In the genomic region with DNA sequence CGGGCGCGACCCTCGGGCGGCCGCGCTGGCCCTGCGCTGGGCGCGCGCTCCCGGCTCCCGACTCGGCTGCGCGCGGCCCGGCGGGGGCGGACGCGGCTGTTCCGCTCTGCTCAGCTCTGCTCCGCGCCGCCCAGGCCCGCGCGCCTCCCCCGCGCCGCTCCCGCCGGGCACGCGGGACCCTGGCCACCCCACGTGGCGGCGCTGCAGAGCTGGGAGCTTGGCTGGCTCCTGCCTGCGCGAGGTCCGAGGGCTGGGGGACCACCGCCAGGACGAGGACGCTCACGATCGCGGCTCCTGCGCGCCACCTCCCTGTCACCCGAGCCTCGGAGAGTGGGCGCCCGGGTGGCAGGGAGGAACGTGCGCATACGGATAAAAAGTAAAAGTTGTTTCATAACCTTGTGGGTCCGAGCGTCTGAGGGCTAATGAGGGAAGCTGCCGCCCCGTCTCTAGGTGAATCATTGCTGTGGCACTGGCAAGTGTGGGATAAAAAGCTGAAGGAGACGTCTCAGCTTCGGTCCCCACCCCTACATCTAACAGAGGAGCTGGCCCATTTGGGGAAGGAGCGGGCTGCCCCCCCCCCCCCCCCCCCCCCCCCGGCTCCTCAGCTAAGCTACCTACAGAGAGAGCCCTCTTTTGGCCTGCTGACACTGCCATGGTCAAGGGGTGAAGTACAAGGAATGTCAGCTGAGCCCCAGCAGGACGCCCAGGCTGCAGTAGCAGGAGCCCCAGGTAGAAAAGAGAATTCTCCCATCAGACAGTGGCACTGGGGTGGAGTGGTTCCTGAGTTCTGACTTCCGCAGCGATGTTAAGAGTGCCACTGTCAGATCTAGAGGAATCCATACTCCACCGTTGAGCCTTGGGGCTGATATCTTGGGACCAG, we compare ENCODE assay signal across 8 mouse cellular contexts. TPM values are rescaled to one million over a fixed set of nuclear protein-coding genes. Genes with fewer than 3 reads are reported as not detected.
DNase-seq lines count a peak whose midpoint lies in the region; ATAC-seq and TF ChIP-seq lines count a peak whose summit lies in the region.

A gene (minus strand): TSS at position 325 of the 880 bp plus-strand sequence.

- H3K9me3 ChIP-seq in embryonic facial prominence, embryonic 15.5 days (replicated peaks): no peaks in the 10 kb centered on the region

- H3K27ac ChIP-seq in bone marrow, adult 2 months (ENCODE audit: control insufficient read depth, insufficient read depth, low read depth, low read length, poor library complexity): no peak within 1 kb of the TSS; the same call in 1 of the 2 replicates
- H3K27ac ChIP-seq in embryonic facial prominence, embryonic 15.5 days (replicated peaks): peak within 1 kb of the TSS; percentile 7; the same call in 1 of the 2 replicates
- peak within 1 kb of the TSS; percentile 95 for H3K27ac ChIP-seq in olfactory bulb, adult 2 months (ENCODE audit: insufficient read depth, low read depth, low read length)

- H3K4me1 ChIP-seq in bone marrow, adult 2 months (ENCODE audit: control insufficient read depth, insufficient read depth, low read length): no peaks in the 10 kb centered on the region; the same call in 1 of the 2 replicates
- H3K4me1 ChIP-seq in embryonic facial prominence, embryonic 15.5 days: peaks cover 9% of the 10 kb centered on the region; the same call in 1 of the 2 replicates
- H3K4me1 ChIP-seq in lung, adult 2 months (ENCODE audit: control insufficient read depth, insufficient read depth, low read length): peaks cover 3% of the 10 kb centered on the region; the same call in 1 of the 2 replicates
- peaks cover 38% of the 10 kb centered on the region for H3K4me1 ChIP-seq in olfactory bulb, adult 2 months (ENCODE audit: control insufficient read depth, insufficient read depth, low read length)

- peak; percentile 42 to 49 for DNase-seq in B cell, adult 2 months
- peak; percentile 37 to 45 for DNase-seq in heart, postnatal 36 days
- DNase-seq in layer of hippocampus, adult 8-10 months (ENCODE audit: low spot score in 2 of 2): peak; percentile 53 to 73
- peak; percentile 60 for DNase-seq in lung, adult 2 months
- DNase-seq in urinary bladder, postnatal 25 days (ENCODE audit: low spot score): peak; percentile 28

- peak within 1 kb of the TSS; percentile 99 for H3K4me2 ChIP-seq in embryonic facial prominence, embryonic 15.5 days (replicated peaks)

- intact Hi-C loops in heart, postnatal 36 days (cut with DNase I): no loop called here

- peak; percentile 7; the same call in 1 of the 2 replicates for TF ChIP-seq CTCF in bone marrow, adult 2 months (IDR thresholded peaks at IDR 0.05; ENCODE audit: control insufficient read depth, insufficient read depth, low read length)
- TF ChIP-seq CTCF in lung, adult 2 months (IDR thresholded peaks at IDR 0.05; ENCODE audit: insufficient read depth, low read length): no peak
- TF ChIP-seq CTCF in olfactory bulb, adult 2 months (IDR thresholded peaks at IDR 0.05; ENCODE audit: insufficient read depth, low read depth, low read length): peak; percentile 67

- H3K9ac ChIP-seq in embryonic facial prominence, embryonic 15.5 days: peak within 1 kb of the TSS; percentile 37

- H3K27me3 ChIP-seq in embryonic facial prominence, embryonic 15.5 days: 0 out of 2 replicates have a peak, but pooled peaks cover 13% of the 10 kb centered on the region

- ATAC-seq in embryonic facial prominence, embryonic 15.5 days (ENCODE audit: insufficient number of reproducible peaks, low FRiP score, low TSS enrichment, low read depth): peak; percentile 82

- H3K4me3 ChIP-seq in bone marrow, adult 2 months (replicated peaks; ENCODE audit: control insufficient read depth, low read depth, low read length): peak within 1 kb of the TSS; percentile 47
- peak within 1 kb of the TSS; percentile 62 for H3K4me3 ChIP-seq in embryonic facial prominence, embryonic 15.5 days (replicated peaks)
- peak within 1 kb of the TSS; percentile 73 for H3K4me3 ChIP-seq in lung, adult 2 months (replicated peaks; ENCODE audit: extremely low read depth, low read depth, low read length)
- H3K4me3 ChIP-seq in olfactory bulb, adult 2 months (ENCODE audit: insufficient read depth, low read depth, low read length): peak within 1 kb of the TSS; percentile 99

- no peaks in the 10 kb centered on the region for H3K36me3 ChIP-seq in embryonic facial prominence, embryonic 15.5 days

- WGBS in bone marrow, adult 2 months: 1% methylated on average over 67 of the region's 69 CpGs
- WGBS in embryonic facial prominence, embryonic 15.5 days: under 1% methylated on average over 56 of the region's 69 CpGs
- WGBS in lung, adult 2 months: 2% methylated on average over 67 of the region's 69 CpGs
- WGBS in olfactory bulb, adult 2 months: 8% methylated on average over 63 of the region's 69 CpGs

- TF ChIP-seq POLR2A in bone marrow, adult 2 months (IDR thresholded peaks at IDR 0.05; ENCODE audit: borderline replicate concordance, control insufficient read depth, low read depth, low read length): no peak
- no peak for TF ChIP-seq POLR2A in lung, adult 2 months (IDR thresholded peaks at IDR 0.05; ENCODE audit: borderline replicate concordance, extremely low read depth, low read depth, low read length)
- no peak for TF ChIP-seq POLR2A in olfactory bulb, adult 2 months (IDR thresholded peaks at IDR 0.05; ENCODE audit: insufficient read depth, low read depth, low read length)

RNA-seq across cellular contexts. Expression of the gene that starts here (rescaled TPM):
- polyA plus RNA-seq in bone marrow, adult 2 months (2011; ENCODE audit: insufficient read depth, insufficient read length, low replicate concordance, missing spikeins): not detected in 2 replicates
- 7.9 and 11.5 TPM in 2 replicates for polyA plus RNA-seq in embryonic facial prominence, embryonic 15.5 days (2015; fragmentation: Nextera tagmentation; extraction: Ambion mirVana)
- total RNA-seq in heart, postnatal 36 days (2021): under 1 TPM; 0.94 to 0.98 TPM
- total RNA-seq in layer of hippocampus, adult 8-10 months (2022): 100 to 1,000 TPM; 319 to 384 (median 333) TPM
- polyA plus RNA-seq in lung, adult 2 months (2012; rRNA removed): 12.9 and 14.5 TPM in 2 replicates
- polyA plus RNA-seq in olfactory bulb, adult 2 months (2012; ENCODE audit: insufficient read depth, insufficient read length, low replicate concordance, missing spikeins): not detected in 2 replicates

Comparison
In these comparisons a context has a peak if more than half of its experiments do, and no peak if none do; other contexts are left out.
1. RNA of the gene that starts here (total RNA-seq): 319 to 384 TPM in layer of hippocampus, adult 8-10 months; 0.94 to 0.98 TPM in heart, postnatal 36 days; every median in the first group is over 100 times any median in the second.
2. Peak in DNase-seq in heart, postnatal 36 days; RNA of the gene not detected or under 1 TPM.
3. H3K4me3 ChIP-seq: peak in every context shown above with its lines; median percentile 99 in olfactory bulb, adult 2 months; 73 in lung, adult 2 months; 62 in embryonic facial prominence, embryonic 15.5 days; 47 in bone marrow, adult 2 months.
4. Peak in every context shown above with its lines, with median percentiles within 50 percentile points of each other: DNase-seq.